Mouse (Mus musculus): ENCODE measurements around the gene Sh3bgrl. TPM values are rescaled to one million over a fixed set of nuclear protein-coding genes. Genes with fewer than 3 reads are reported as not detected.

Gene Sh3bgrl
- polyA plus RNA-seq, 1 experiment from 2014 or later, result 178 TPM

DNA sequence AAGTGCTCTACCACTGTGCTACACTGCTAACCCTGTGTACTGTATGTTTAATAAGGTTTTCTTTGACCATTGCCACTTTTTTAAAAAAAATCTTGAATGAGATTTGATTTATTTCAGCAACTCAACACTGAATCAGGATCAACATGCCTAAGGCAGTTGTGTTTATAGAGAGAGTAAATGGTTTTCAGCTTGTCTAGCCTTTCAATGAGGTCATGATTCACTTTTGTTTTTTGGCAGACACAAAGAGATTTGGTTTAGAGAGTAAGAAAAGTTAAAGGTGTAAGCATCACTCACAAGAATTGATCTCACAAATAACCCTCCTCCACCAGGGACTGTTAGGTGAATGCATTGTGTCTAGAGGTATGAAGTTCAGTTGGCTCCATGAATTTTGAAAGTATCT is 41.1 kb downstream of the Sh3bgrl start:
- H3K9ac ChIP-seq (replicated peaks), result no peak overlapping the region

GRCm38 (mm10) chrX:109136820-109137219 is 41.7 kb downstream of the Sh3bgrl start:
- 87% methylated on average over 2 of the region's 2 CpGs for WGBS
- no peak overlapping the region for H3K9ac ChIP-seq (replicated peaks)
- no peak for ATAC-seq (ENCODE audit: low FRiP score)

More for the DNA sequence above, 41.1 kb downstream of the Sh3bgrl start:
- no peak overlapping the region for H3K4me2 ChIP-seq
- H3K9me3 ChIP-seq (replicated peaks), result no peaks in the 10 kb centered on the region
- H3K4me1 ChIP-seq, result no peaks in the 10 kb centered on the region
- H3K4me3 ChIP-seq (replicated peaks), result no peak overlapping the region
- no peaks in the 10 kb centered on the region for H3K27me3 ChIP-seq (replicated peaks)
- H3K36me3 ChIP-seq, result no peaks in the 10 kb centered on the region
- no peak for ATAC-seq (ENCODE audit: low FRiP score)
- H3K27ac ChIP-seq (replicated peaks), result no peak overlapping the region

DNA sequence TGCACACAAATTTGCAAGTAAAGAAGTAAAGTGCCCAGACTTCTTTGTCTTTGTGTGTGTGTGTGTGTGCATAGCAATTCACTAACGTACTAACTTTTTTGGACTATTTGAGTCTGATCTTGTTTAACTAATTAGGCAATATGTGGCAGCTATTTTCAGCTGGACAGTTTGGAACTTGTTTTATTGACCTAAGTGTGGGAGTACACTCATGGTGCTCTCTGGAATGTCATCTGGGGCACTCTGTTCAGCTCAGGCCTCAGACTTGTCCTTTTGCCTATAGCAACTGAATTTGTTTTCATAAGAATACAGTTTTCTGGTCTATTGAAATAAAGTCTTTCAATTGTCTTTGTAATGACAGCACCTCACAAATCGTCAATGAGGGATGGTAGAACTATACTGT is 42.1 kb downstream of the Sh3bgrl start:
- ATAC-seq (ENCODE audit: low FRiP score), result no peak
- no peak overlapping the region for H3K9ac ChIP-seq (replicated peaks)
- 81% methylated on average over 2 of the region's 2 CpGs for WGBS

More at GRCm38 (mm10) chrX:109136820-109137219, 41.7 kb downstream of the Sh3bgrl start:
- Histone ChIP-seq H3K27ac (replicated peaks) (no peak overlapping the region), H3K9me3 (replicated peaks) (no peaks in the 10 kb centered on the region), H3K36me3 (no peaks in the 10 kb centered on the region), H3K4me3 (replicated peaks) (no peak overlapping the region), H3K4me2 (no peak overlapping the region), H3K27me3 (replicated peaks) (no peaks in the 10 kb centered on the region), H3K4me1 (no peaks in the 10 kb centered on the region)

GRCm38 (mm10) chrX:109141337-109141870 is 46.2 kb downstream of the Sh3bgrl start:
- Histone ChIP-seq H3K27ac (replicated peaks) (no peak overlapping the region), H3K9me3 (replicated peaks) (no peaks in the 10 kb centered on the region), H3K4me1 (no peaks in the 10 kb centered on the region), H3K36me3 (no peaks in the 10 kb centered on the region), H3K4me3 (replicated peaks) (no peak overlapping the region), H3K9ac (replicated peaks) (no peak overlapping the region), H3K27me3 (replicated peaks) (no peaks in the 10 kb centered on the region), H3K4me2 (no peak overlapping the region)
- no peak for ATAC-seq (ENCODE audit: low FRiP score)
- 64% methylated on average over 1 of the region's 1 CpGs for WGBS

More for the DNA sequence above, 42.1 kb downstream of the Sh3bgrl start:
- Histone ChIP-seq H3K4me2 (no peak overlapping the region), H3K27me3 (replicated peaks) (no peaks in the 10 kb centered on the region), H3K36me3 (no peaks in the 10 kb centered on the region), H3K4me3 (replicated peaks) (no peak overlapping the region), H3K27ac (replicated peaks) (no peak overlapping the region), H3K4me1 (no peaks in the 10 kb centered on the region), H3K9me3 (replicated peaks) (no peaks in the 10 kb centered on the region)

- Histone ChIP-seq H3K4me2 (no peak overlapping the region), H3K9ac (replicated peaks) (no peak overlapping the region), H3K27me3 (replicated peaks) (no peaks in the 10 kb centered on the region), H3K4me3 (replicated peaks) (no peak overlapping the region), H3K36me3 (no peaks in the 10 kb centered on the region), H3K4me1 (no peaks in the 10 kb centered on the region), H3K9me3 (replicated peaks) (no peaks in the 10 kb centered on the region), H3K27ac (replicated peaks) (no peak overlapping the region)
- no peak for ATAC-seq (ENCODE audit: low FRiP score)
- 72% methylated on average over 4 of the region's 4 CpGs for WGBS
These were observed 47.1 kb downstream of the Sh3bgrl start for GRCm38 (mm10) chrX:109142281-109142680.

DNA sequence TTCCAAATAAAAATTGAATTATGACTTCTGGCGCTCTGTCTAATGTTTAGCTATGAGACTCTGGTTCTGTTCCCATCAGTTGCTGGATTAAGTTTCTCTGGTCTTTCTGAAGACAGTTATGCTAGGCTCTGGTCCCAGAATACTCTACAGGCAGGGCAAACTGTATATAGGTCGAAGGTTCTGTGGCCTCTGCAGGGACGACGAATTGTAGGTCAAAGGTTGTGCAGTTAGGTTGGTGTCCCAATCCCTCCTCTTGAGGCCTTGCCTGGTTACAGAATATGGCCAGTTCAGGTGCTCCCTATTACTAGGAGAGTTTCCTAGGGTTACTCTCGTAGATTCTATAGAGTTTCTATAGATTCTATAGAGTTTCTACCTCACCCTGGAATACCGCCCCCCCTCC is 50.6 kb downstream of the Sh3bgrl start:
- H3K9ac ChIP-seq (replicated peaks), result no peak overlapping the region
- H3K4me2 ChIP-seq, result no peak overlapping the region
- H3K27ac ChIP-seq (replicated peaks), result no peak overlapping the region
- H3K4me3 ChIP-seq (replicated peaks), result no peak overlapping the region
- no peaks in the 10 kb centered on the region for H3K27me3 ChIP-seq (replicated peaks)
- no peaks in the 10 kb centered on the region for H3K9me3 ChIP-seq (replicated peaks)
- no peaks in the 10 kb centered on the region for H3K36me3 ChIP-seq
- no peaks in the 10 kb centered on the region for H3K4me1 ChIP-seq
- no peak for ATAC-seq (ENCODE audit: low FRiP score)
- WGBS, result 89% methylated on average over 6 of the region's 6 CpGs

- Histone ChIP-seq H3K9ac (replicated peaks) (no peak overlapping the region), H3K4me3 (replicated peaks) (no peak overlapping the region)
- WGBS, result 90% methylated on average over 3 of the region's 3 CpGs
These were observed 51.9 kb downstream of the Sh3bgrl start for GRCm38 (mm10) chrX:109147108-109147507.

DNA sequence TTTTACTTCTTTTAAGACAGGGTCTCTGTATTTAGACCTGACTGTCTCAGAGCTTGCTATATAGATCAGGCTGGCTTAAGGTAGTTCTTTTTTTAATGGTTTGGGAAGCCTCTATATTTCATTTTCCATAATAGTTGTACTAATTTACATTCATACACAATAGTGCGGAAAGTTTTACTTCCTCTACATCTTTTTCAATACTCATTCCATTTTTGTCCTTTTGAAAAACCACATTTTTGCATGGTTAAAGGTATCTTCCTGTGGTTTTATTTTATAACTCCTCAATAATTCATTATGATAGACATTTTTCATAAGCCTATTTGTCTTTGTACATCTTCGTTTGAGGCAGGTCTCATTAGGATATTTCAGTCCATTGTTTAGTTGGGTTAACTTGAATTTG is 56.1 kb downstream of the Sh3bgrl start:
- no peaks in the 10 kb centered on the region for H3K4me1 ChIP-seq
- H3K27ac ChIP-seq (replicated peaks), result no peak overlapping the region
- no peaks in the 10 kb centered on the region for H3K27me3 ChIP-seq (replicated peaks)
- no peak overlapping the region for H3K9ac ChIP-seq (replicated peaks)
- no peak overlapping the region for H3K4me2 ChIP-seq
- no peak overlapping the region for H3K4me3 ChIP-seq (replicated peaks)
- ATAC-seq (ENCODE audit: low FRiP score), result no peak
- no peaks in the 10 kb centered on the region for H3K36me3 ChIP-seq
- WGBS, result 90% methylated on average over 2 of the region's 2 CpGs
- H3K9me3 ChIP-seq (replicated peaks), result no peaks in the 10 kb centered on the region

More at GRCm38 (mm10) chrX:109147108-109147507, 51.9 kb downstream of the Sh3bgrl start:
- H3K4me2 ChIP-seq, result no peak overlapping the region
- ATAC-seq (ENCODE audit: low FRiP score), result no peak
- H3K9me3 ChIP-seq (replicated peaks), result no peaks in the 10 kb centered on the region
- H3K27ac ChIP-seq (replicated peaks), result no peak overlapping the region
- no peaks in the 10 kb centered on the region for H3K27me3 ChIP-seq (replicated peaks)
- no peaks in the 10 kb centered on the region for H3K4me1 ChIP-seq
- H3K36me3 ChIP-seq, result no peaks in the 10 kb centered on the region

DNA sequence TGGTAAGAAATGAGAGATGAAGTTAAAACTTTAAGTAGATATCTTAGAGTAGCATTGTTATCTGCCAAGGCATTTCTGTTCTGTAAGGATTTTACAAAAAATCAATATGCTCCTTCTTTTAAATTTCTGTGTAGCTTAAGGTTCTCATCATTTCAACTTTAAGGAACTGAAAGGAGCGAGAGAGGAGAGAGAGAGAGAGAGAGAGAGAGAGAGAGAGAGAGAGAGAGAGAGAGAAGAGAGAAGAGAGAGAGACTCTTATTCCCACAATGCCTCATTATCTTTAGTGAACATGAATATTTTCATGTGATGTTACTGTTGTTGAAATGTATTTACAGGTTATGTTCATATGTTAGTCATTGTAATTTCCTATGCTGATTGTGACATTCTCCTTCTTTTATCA is 65.2 kb downstream of the Sh3bgrl start:
- Histone ChIP-seq H3K4me3 (replicated peaks) (no peak overlapping the region), H3K27ac (replicated peaks) (no peak overlapping the region), H3K4me2 (no peak overlapping the region), H3K9me3 (replicated peaks) (no peaks in the 10 kb centered on the region), H3K4me1 (no peaks in the 10 kb centered on the region), H3K27me3 (replicated peaks) (no peaks in the 10 kb centered on the region), H3K36me3 (no peaks in the 10 kb centered on the region), H3K9ac (replicated peaks) (no peak overlapping the region)
- ATAC-seq (ENCODE audit: low FRiP score), result no peak
- WGBS, result 80% methylated on average over 1 of the region's 1 CpGs

- Histone ChIP-seq H3K9ac (replicated peaks) (no peak overlapping the region), H3K9me3 (replicated peaks) (no peaks in the 10 kb centered on the region), H3K27me3 (replicated peaks) (no peaks in the 10 kb centered on the region), H3K4me1 (no peaks in the 10 kb centered on the region), H3K4me2 (no peak overlapping the region), H3K36me3 (no peaks in the 10 kb centered on the region), H3K27ac (replicated peaks) (no peak overlapping the region), H3K4me3 (replicated peaks) (no peak overlapping the region)
- WGBS, result 82% methylated on average over 4 of the region's 4 CpGs
- no peak for ATAC-seq (ENCODE audit: low FRiP score)
These were observed 65.7 kb downstream of the Sh3bgrl start for GRCm38 (mm10) chrX:109160901-109161300.

DNA sequence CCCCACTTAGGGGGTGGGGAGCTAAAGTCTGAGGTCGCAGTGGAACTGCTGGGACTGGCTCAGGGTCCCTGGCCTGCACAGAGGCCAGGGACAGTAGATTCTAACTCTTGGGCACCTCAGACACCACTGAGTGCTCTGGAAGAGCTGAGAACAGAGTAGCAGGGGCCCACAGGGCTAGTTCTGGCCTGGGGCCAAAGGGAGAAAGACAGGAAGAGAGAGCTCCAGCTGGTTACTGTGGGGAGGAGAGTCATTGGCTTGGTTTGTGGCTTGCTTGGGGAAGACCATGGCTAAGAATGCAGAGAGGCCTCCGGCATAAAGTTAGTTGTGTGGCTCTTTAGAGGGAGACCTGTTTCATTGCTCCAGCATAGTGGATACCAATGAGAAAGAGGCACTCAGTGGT is 79.9 kb downstream of the Sh3bgrl start:
- Histone ChIP-seq H3K27ac (replicated peaks) (no peak overlapping the region), H3K4me2 (no peak overlapping the region), H3K4me3 (replicated peaks) (no peak overlapping the region), H3K4me1 (no peaks in the 10 kb centered on the region), H3K36me3 (no peaks in the 10 kb centered on the region), H3K27me3 (replicated peaks) (no peaks in the 10 kb centered on the region), H3K9me3 (replicated peaks) (no peaks in the 10 kb centered on the region), H3K9ac (replicated peaks) (no peak overlapping the region)
- no peak for ATAC-seq (ENCODE audit: low FRiP score)
- 66% methylated on average over 2 of the region's 2 CpGs for WGBS

- Histone ChIP-seq H3K27ac (replicated peaks) (no peak overlapping the region), H3K4me1 (no peaks in the 10 kb centered on the region), H3K9ac (replicated peaks) (no peak overlapping the region), H3K9me3 (replicated peaks) (no peaks in the 10 kb centered on the region), H3K4me3 (replicated peaks) (no peak overlapping the region), H3K4me2 (no peak overlapping the region), H3K27me3 (replicated peaks) (no peaks in the 10 kb centered on the region), H3K36me3 (no peaks in the 10 kb centered on the region)
- 40% methylated on average over 3 of the region's 3 CpGs for WGBS
- no peak for ATAC-seq (ENCODE audit: low FRiP score)
These were observed 80.3 kb downstream of the Sh3bgrl start for GRCm38 (mm10) chrX:109175470-109175869.

Measured in neural tube, embryonic 15.5 days (tissue).